Mouse (Mus musculus): ENCODE measurements around the gene Gas2l3.

DNA sequence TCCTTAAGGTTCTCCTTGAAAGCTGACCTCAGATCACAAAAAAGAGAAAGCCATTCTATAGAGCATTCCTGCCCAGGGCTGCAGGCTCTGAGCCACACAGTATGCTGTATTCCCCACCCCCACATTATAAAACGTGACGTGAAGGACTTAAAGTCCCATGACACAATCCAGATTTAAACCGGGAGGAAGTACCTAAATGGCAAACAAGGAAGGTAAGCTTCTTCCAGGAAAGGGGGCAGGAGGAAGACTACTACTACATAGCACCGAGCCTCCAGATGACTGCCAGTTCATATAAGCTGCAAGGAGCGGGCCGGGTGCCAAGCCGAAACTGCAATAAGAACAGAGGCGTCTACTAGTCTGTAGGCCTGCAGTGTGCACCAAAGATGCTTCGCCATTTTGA, 7.8 kb downstream of the Gas2l3 start:
- TF ChIP-seq CTCF (IDR thresholded peaks at IDR 0.05; ENCODE audit: borderline replicate concordance, insufficient read depth, low read length) (no peak), POLR2A (IDR thresholded peaks at IDR 0.05; ENCODE audit: low read depth, low read length) (no peak)
